Mouse (Mus musculus) stomach, embryonic 15.5 days (tissue): ENCODE results near the gene Zfp598. TPM values are rescaled to one million over a fixed set of nuclear protein-coding genes. Genes with fewer than 3 reads are reported as not detected.

ENCODE experiments used
- ATAC-seq: fragments of 200-750 bp; cut with Nextera tagmentation; 2 replicates; pipeline ENCODE4 v1.8.0; 2017; ENCODE audit warnings: low read depth, moderate number of reproducible peaks, moderate TSS enrichment; ENCODE audit not compliant: insufficient read depth, low FRiP score
- H3K27ac ChIP-seq: fragments of 300-500 bp; sonication (generic); 2 replicates; pipeline ENCODE4 v1.5.1; 2015; ENCODE audit warnings: mild to moderate bottlenecking, inconsistent platforms
- H3K27me3 ChIP-seq: fragments of 300-500 bp; sonication (generic); replicated peaks from 2 replicates; pipeline ENCODE4 v1.6.1; 2015; ENCODE audit warnings: inconsistent platforms
- H3K36me3 ChIP-seq: fragments of 300-500 bp; sonication (generic); 2 replicates; pipeline ENCODE4 v1.6.1; 2015; ENCODE audit warnings: inconsistent platforms
- H3K4me1 ChIP-seq: fragments of 300-500 bp; sonication (generic); 2 replicates; pipeline ENCODE4 v1.6.1; 2015; ENCODE audit warnings: inconsistent platforms
- H3K4me2 ChIP-seq: fragments of 300-500 bp; sonication (generic); 2 replicates; pipeline ENCODE4 v1.6.1; 2015; ENCODE audit warnings: mild to moderate bottlenecking, inconsistent platforms
- H3K4me3 ChIP-seq: fragments of 300-500 bp; sonication (generic); replicated peaks from 2 replicates; pipeline ENCODE4 v1.5.1; 2015; ENCODE audit warnings: inconsistent platforms
- H3K9ac ChIP-seq: fragments of 300-500 bp; sonication (generic); 2 replicates; pipeline ENCODE4 v1.6.1; 2015; ENCODE audit warnings: inconsistent platforms
- H3K9me3 ChIP-seq: fragments of 300-500 bp; sonication (generic); 2 replicates; pipeline ENCODE4 v1.6.1; 2016; ENCODE audit warnings: inconsistent platforms
- WGBS: fragments of 180-500 bp; shearing (Covaris S2); methylation state at CpG from one replicate; pipeline ENCODE4 v1.1.7; 2015; 5-methylcytosine and 5-hydroxymethylcytosine counted together
- polyA plus RNA-seq: library from polyadenylated mRNA; unstranded; fragments of >200 nt; fragmentation: Nextera tagmentation; extraction: Ambion mirVana; gene quantifications from 2 replicates; pipeline ENCODE4 v1.2.1, GENCODE M21; 2015

Zfp598 gene
- polyA plus RNA-seq, 1 experiment from 2014 or later, result 19.3 TPM

- peaks cover 38% of the 10 kb centered on the region for H3K27me3 ChIP-seq
- H3K9me3 ChIP-seq, result no peaks in the 10 kb centered on the region
- H3K4me2 ChIP-seq, result no peak overlapping the region; the same call in 1 of the 2 replicates
- no peak for ATAC-seq
- H3K9ac ChIP-seq, result no peak overlapping the region
- H3K36me3 ChIP-seq, result peaks cover 5% of the 10 kb centered on the region; the same call in 1 of the 2 replicates
- no peak overlapping the region for H3K4me3 ChIP-seq
- peaks cover 30% of the 10 kb centered on the region for H3K4me1 ChIP-seq
- no peak overlapping the region for H3K27ac ChIP-seq
- WGBS, result 83% methylated on average over 5 of the region's 5 CpGs
Measured at GRCm38 (mm10) chr17:24692385-24692784, 22.9 kb downstream of the Zfp598 start.

- H3K4me2 ChIP-seq, result peak overlapping the region; percentile 91
- peaks cover 21% of the 10 kb centered on the region for H3K4me1 ChIP-seq
- peak overlapping the region; percentile 69 for H3K9ac ChIP-seq
- H3K4me3 ChIP-seq, result peak overlapping the region; percentile 82
- 6% methylated on average over 50 of the region's 51 CpGs for WGBS
- no peaks in the 10 kb centered on the region for H3K9me3 ChIP-seq
- H3K27ac ChIP-seq, result peak overlapping the region; percentile 91
- peaks cover 11% of the 10 kb centered on the region for H3K36me3 ChIP-seq
- H3K27me3 ChIP-seq, result peaks cover 8% of the 10 kb centered on the region
- 0 out of 2 replicates have a peak, but pooled peaks have one; percentile 2 for ATAC-seq
Measured at GRCm38 (mm10) chr17:24695326-24696010, 26.0 kb downstream of the Zfp598 start.

GRCm38 (mm10) chr17:24696011-24696697, 26.7 kb downstream of the Zfp598 start, which contains the start of the genes Gfer and Noxo1:
TSS of gene Gfer (minus strand) at chr17:24696156.
TSS of gene Noxo1 (plus strand) at chr17:24696234.
- WGBS, result under 1% methylated on average over 70 of the region's 76 CpGs
- ATAC-seq, result peak; percentile 93
- Histone ChIP-seq H3K4me3 (peak within 1 kb of the TSS; percentile 82), H3K4me1 (peaks cover 21% of the 10 kb centered on the region), H3K9ac (peak within 1 kb of the TSS; percentile 69), H3K9me3 (no peaks in the 10 kb centered on the region), H3K27ac (peak within 1 kb of the TSS; percentile 91), H3K4me2 (peak within 1 kb of the TSS; percentile 91), H3K36me3 (peaks cover 18% of the 10 kb centered on the region), H3K27me3 (peaks cover under 1% of the 10 kb centered on the region; the same call in 1 of the 2 replicates)

GRCm38 (mm10) chr17:24697985-24698384, 28.5 kb downstream of the Zfp598 start:
- Histone ChIP-seq H3K9me3 (no peaks in the 10 kb centered on the region), H3K9ac (no peak overlapping the region), H3K4me3 (no peak overlapping the region), H3K4me2 (peak overlapping the region; percentile 8; the same call in 1 of the 2 replicates), H3K4me1 (peaks cover 21% of the 10 kb centered on the region), H3K27me3 (no peaks in the 10 kb centered on the region), H3K27ac (peak overlapping the region; percentile 91; the same call in 1 of the 2 replicates), H3K36me3 (peaks cover 28% of the 10 kb centered on the region)
- WGBS, result 24% methylated on average over 5 of the region's 5 CpGs
- ATAC-seq, result no peak

- Histone ChIP-seq H3K4me2 (no peak overlapping the region), H3K36me3 (peaks cover 31% of the 10 kb centered on the region), H3K27me3 (no peaks in the 10 kb centered on the region), H3K4me3 (no peak overlapping the region), H3K9me3 (no peaks in the 10 kb centered on the region), H3K27ac (no peak overlapping the region), H3K4me1 (peaks cover 21% of the 10 kb centered on the region), H3K9ac (no peak overlapping the region)
- WGBS, result 72% methylated on average over 9 of the region's 9 CpGs
- ATAC-seq, result no peak
Measured at GRCm38 (mm10) chr17:24698715-24699114, 29.2 kb downstream of the Zfp598 start.

- H3K9ac ChIP-seq, result no peak overlapping the region
Measured at GRCm38 (mm10) chr17:24699473-24699872, 30.0 kb downstream of the Zfp598 start.

GRCm38 (mm10) chr17:24701251-24701650, 31.8 kb downstream of the Zfp598 start:
- H3K4me2 ChIP-seq, result no peak overlapping the region
- no peaks in the 10 kb centered on the region for H3K9me3 ChIP-seq
- peaks cover 15% of the 10 kb centered on the region for H3K4me1 ChIP-seq
- ATAC-seq, result no peak
- no peaks in the 10 kb centered on the region for H3K27me3 ChIP-seq
- peaks cover 43% of the 10 kb centered on the region for H3K36me3 ChIP-seq
- no peak overlapping the region for H3K4me3 ChIP-seq
- H3K27ac ChIP-seq, result no peak overlapping the region
- WGBS, result 89% methylated on average over 9 of the region's 9 CpGs
- no peak overlapping the region for H3K9ac ChIP-seq

More at GRCm38 (mm10) chr17:24699473-24699872, 30.0 kb downstream of the Zfp598 start:
- Histone ChIP-seq H3K4me2 (no peak overlapping the region), H3K27ac (no peak overlapping the region), H3K36me3 (peaks cover 39% of the 10 kb centered on the region), H3K4me3 (no peak overlapping the region), H3K4me1 (peaks cover 21% of the 10 kb centered on the region), H3K27me3 (no peaks in the 10 kb centered on the region), H3K9me3 (no peaks in the 10 kb centered on the region)
- 70% methylated on average over 2 of the region's 2 CpGs for WGBS
- ATAC-seq, result no peak

GRCm38 (mm10) chr17:24705821-24706220, 36.3 kb downstream of the Zfp598 start:
- H3K27me3 ChIP-seq, result no peaks in the 10 kb centered on the region
- no peak overlapping the region for H3K4me2 ChIP-seq
- no peaks in the 10 kb centered on the region for H3K9me3 ChIP-seq
- ATAC-seq, result no peak
- no peak overlapping the region for H3K9ac ChIP-seq
- no peak overlapping the region for H3K4me3 ChIP-seq
- H3K27ac ChIP-seq, result no peak overlapping the region
- no peaks in the 10 kb centered on the region for H3K4me1 ChIP-seq
- WGBS, result 92% methylated on average over 3 of the region's 3 CpGs
- peaks cover 34% of the 10 kb centered on the region for H3K36me3 ChIP-seq

GRCm38 (mm10) chr17:24706982-24707800, 37.7 kb downstream of the Zfp598 start, which contains the start of gene Tbl3:
TSS of gene Tbl3 (minus strand) at chr17:24707660.
- Histone ChIP-seq H3K4me3 (peak within 1 kb of the TSS; percentile 86), H3K9me3 (no peaks in the 10 kb centered on the region), H3K9ac (peak within 1 kb of the TSS; percentile 80), H3K4me1 (no peaks in the 10 kb centered on the region), H3K27ac (peak within 1 kb of the TSS; percentile 86), H3K36me3 (peaks cover 20% of the 10 kb centered on the region), H3K4me2 (peak within 1 kb of the TSS; percentile 79), H3K27me3 (no peaks in the 10 kb centered on the region)
- peak; percentile 80 for ATAC-seq
- WGBS, result 4% methylated on average over 32 of the region's 32 CpGs

- Histone ChIP-seq H3K4me3 (peak overlapping the region; percentile 86), H3K4me1 (no peaks in the 10 kb centered on the region), H3K27ac (peak overlapping the region; percentile 86), H3K27me3 (no peaks in the 10 kb centered on the region), H3K9me3 (no peaks in the 10 kb centered on the region), H3K9ac (peak overlapping the region; percentile 80), H3K36me3 (peaks cover 16% of the 10 kb centered on the region), H3K4me2 (peak overlapping the region; percentile 79)
- 5% methylated on average over 24 of the region's 24 CpGs for WGBS
- no peak for ATAC-seq
Measured at GRCm38 (mm10) chr17:24707801-24708425, 38.4 kb downstream of the Zfp598 start.

- Histone ChIP-seq H3K4me2 (no peak overlapping the region), H3K36me3 (peaks cover 13% of the 10 kb centered on the region), H3K9me3 (no peaks in the 10 kb centered on the region), H3K4me1 (no peaks in the 10 kb centered on the region), H3K4me3 (peak overlapping the region; percentile 86; the same call in 1 of the 2 replicates), H3K9ac (no peak overlapping the region), H3K27me3 (no peaks in the 10 kb centered on the region), H3K27ac (no peak overlapping the region)
- ATAC-seq, result no peak
- WGBS, result 34% methylated on average over 2 of the region's 2 CpGs
Measured at GRCm38 (mm10) chr17:24708646-24709045, 39.2 kb downstream of the Zfp598 start.
